Mouse (Mus musculus) T-helper 17 cell (primary cell): ENCODE data around the gene Sipa1l3.

Experiments used
- in situ Hi-C, 2 experiments: fragments of 300-600 bp; cut with MboI, MseI; formaldehyde crosslinking; loops; 1 replicate in 1 of 2; 2 replicates in 1 of 2; pipeline ENCODE4 v1.15.1; 2025; ENCODE audit warnings: high pct_unique_total_duplicates in 2 of 2

The Sipa1l3 gene

DNA sequence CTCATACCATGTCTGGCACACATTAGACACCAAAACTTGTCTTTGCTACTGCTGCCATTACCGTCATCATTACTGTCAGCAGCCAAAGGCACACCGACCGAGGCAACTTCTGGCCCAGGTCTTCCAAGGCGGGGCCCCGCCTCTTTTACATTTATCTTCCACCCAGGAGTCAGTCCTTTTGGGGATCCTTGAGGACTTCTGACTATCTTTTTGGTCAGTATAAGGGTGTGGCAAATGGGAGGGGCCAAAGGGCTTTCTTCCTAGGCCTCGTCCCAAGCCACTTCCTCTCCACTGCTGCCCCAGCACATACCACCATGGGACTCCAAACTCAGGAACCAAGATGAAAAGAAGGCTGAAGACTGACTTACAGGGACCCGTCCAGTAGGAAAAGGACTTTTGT is 9.9 kb downstream of the Sipa1l3 start:
- in situ Hi-C loops = no loop called here

- in situ Hi-C loops = no loop called here
Observed at GRCm38 (mm10) chr7:29505337-29506318, 12.8 kb downstream of the Sipa1l3 start.

GRCm38 (mm10) chr7:29504683-29505290 is 13.7 kb downstream of the Sipa1l3 start:
- in situ Hi-C loops = no loop called here

- in situ Hi-C loops = no loop called here
Observed at GRCm38 (mm10) chr7:29503616-29504015, 14.8 kb downstream of the Sipa1l3 start.

GRCm38 (mm10) chr7:29501214-29501613 is 17.2 kb downstream of the Sipa1l3 start:
- in situ Hi-C loops = no loop called here

GRCm38 (mm10) chr7:29499071-29499470 is 19.4 kb downstream of the Sipa1l3 start:
- in situ Hi-C loops = no loop called here

GRCm38 (mm10) chr7:29496953-29497590 is 21.4 kb downstream of the Sipa1l3 start:
- in situ Hi-C loops = no loop called here

- in situ Hi-C loops = no loop called here
Observed at GRCm38 (mm10) chr7:29496332-29496731, 22.1 kb downstream of the Sipa1l3 start.

GRCm38 (mm10) chr7:29495880-29496279 is 22.6 kb downstream of the Sipa1l3 start:
- in situ Hi-C loops = no loop called here

- in situ Hi-C loops = no loop called here
Observed at GRCm38 (mm10) chr7:29494854-29495253, 23.6 kb downstream of the Sipa1l3 start.

DNA sequence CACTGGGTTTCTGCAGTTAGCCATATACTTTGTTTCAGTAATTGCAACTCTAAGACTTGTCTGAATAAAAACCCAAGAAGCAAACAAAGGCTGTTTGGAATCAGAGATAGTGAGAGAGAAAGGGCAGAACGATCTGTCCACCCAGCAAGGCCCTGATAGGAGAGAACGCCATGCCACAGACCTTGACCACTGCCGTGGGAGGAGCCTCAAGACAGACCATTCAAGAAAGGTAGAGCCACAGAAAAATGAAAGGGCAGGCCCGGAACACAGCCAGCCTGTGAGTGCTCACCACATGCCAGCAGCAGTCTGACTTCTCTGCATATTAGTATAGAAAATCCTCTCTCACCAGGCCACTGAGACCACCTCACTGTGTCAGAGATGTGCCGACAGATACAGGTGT is 24.4 kb downstream of the Sipa1l3 start:
- in situ Hi-C loops = no loop called here

GRCm38 (mm10) chr7:29492992-29493391 is 25.4 kb downstream of the Sipa1l3 start:
- in situ Hi-C loops = no loop called here

DNA sequence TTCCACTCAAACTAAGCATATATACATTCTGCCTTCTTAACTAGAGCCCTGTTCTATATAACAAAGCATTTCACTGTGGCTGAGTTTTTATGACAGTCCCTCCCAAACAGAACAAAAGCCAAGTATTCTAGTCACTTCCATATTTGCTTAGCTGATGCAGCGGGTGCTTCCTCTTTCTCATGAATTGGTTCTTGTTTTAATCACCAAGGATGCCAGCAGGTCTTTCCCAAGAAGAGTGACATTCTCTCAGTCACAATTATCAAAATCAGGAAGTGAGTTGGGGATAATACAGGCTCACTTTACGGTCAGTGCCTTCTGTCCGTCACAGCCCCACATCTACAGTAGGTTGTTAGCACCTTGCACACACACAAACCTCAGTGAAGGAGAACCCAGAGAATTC is 26.6 kb downstream of the Sipa1l3 start:
- in situ Hi-C loops = no loop called here

GRCm38 (mm10) chr7:29491471-29491755 is 27.0 kb downstream of the Sipa1l3 start:
- in situ Hi-C loops = no loop called here

DNA sequence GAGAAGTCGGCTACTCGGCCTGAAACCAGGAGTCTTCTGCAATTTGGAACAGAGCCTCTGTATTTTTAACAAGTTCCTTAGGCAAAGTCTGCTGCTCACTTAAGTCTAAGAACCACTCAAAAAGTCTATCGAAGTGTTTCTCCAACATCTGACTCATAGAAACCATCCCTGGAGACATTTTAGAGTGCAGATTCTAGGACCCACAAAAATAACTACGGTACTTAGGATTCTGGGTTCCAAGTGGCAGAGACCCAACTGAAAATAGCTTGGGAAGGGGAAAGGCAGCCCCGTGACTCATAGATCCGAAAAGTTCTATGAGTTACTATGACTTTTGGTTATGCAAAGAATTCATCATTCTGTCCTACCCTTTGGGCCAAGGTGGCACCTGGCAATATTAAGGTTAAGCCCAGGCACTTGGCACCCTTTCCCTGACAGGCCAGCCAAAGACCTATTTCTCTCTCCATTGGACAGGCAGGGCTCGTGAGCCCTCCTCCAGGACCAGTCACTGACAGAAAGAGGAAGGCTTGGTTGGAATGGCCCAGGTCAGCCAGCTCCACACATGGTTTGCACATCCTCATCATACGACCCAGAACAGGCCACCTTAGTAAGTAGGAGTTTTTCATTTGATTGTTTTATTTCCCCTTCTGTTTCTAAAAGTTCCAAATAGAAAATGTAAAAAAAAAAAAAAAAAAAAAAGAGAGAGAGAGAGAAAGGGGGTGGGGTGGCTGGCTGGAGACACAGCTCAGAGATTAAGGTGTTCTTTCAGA is 27.6 kb downstream of the Sipa1l3 start:
- in situ Hi-C loops = no loop called here

GRCm38 (mm10) chr7:29489851-29490250 is 28.6 kb downstream of the Sipa1l3 start:
- in situ Hi-C loops = loop anchor here in 1 of 2 experiments (5.0 kb wide), 1 partner anchor 68 kb away; no protein-coding TSS in a partner anchor

DNA sequence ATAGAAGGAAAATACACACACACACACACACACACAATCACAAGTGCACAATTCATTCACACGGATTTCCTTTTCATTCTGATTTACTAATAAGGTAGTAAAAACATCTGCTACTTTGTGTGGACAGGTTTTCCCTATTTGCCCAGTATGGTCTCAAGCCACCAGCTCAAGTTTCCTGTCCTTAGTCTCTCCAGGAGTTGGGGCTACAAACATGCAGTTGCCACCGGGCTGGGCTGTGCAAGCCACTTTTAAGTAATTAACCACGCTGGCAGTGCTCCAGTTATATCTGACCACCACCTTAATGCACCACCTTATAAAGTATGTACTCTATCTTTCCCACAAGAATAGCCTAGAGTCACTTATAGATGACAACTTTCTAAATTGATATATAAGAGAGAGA is 29.1 kb downstream of the Sipa1l3 start:
- in situ Hi-C loops = loop anchor here in 1 of 2 experiments (5.0 kb wide), 1 partner anchor 67 kb away; no protein-coding TSS in a partner anchor

DNA sequence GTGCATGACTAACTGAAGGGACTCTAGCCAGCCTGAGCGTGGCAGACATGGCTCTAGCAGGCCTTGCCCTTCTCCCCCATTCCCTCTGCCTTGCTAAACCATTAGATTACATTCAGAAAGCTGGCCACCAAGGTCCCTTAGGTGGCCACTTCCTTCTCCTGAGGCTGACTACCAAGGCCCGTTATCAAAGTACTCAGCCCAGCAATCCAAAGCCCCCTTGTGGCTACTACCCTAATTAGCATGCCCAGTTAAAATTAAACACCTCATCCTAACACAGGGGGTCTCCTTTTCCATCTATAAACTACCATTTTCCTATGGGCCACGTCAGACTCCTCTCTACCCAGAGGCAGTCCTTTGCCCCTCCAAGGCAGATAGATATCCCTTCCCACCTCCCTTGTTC is 31.7 kb downstream of the Sipa1l3 start:
- in situ Hi-C loops = loop anchor here in 1 of 2 experiments (5.0 kb wide), 1 partner anchor 64 kb away; no protein-coding TSS in a partner anchor

GRCm38 (mm10) chr7:29485721-29486120 is 32.7 kb downstream of the Sipa1l3 start:
- in situ Hi-C loops = loop anchor here in 1 of 2 experiments (5.0 kb wide), 1 partner anchor 63 kb away; no protein-coding TSS in a partner anchor

DNA sequence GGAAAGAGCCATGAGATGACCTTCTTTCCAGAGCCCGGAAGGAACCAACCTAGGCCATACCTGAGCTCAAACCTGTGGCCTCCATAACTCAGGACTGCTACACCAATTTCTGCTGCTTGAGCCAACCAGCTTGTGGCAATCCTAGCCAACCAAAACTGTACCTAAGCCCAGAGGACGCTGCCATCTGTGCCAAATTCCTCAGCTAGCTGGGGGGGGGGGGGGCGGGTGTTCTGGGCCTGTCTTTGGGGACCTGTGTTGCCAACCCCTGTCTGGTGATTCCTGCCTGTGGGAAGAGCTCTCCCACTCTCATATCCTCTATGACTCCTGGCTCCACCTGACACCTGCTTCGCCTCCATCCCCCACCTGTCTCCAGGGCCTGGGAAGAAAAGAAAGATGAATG is 34.9 kb downstream of the Sipa1l3 start:
- in situ Hi-C loops = no loop called here

DNA sequence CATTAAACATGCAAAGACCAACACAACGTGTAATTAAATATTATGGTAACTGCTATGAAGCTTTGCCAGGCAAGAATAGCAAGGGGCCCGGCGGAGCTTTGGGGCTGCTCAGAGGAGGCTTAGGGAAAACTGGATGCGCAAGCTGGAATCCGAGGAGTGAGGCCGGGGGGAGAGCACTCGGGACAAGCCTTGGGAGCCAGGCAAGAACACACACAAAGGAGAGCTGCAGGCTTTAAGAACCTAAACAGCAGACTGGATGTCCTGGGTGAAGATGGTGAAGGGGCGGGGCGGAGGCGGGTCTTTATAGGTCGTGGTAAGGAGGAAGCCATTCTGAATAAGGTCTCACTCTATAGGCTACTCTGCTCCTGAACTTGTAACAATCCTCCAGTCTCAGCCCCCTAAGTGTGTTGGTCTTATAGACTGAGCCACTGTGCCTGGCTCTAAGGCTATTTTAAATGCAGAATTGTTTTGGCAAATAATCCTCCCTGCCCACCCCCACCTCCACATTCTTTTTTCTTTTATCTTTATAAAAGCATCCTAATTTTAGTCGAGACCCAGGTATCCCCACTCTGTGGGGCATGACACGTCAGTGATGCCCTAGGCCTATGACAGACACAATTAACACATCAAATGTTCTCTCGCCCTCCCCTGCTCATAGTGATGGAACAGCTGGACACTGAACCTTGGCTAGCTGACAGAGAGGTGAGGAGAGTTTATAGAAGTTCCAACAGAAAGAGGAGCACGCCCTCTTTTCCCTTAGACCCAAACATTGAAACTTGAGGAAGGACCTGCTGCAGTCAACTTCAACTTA is 36.9 kb downstream of the Sipa1l3 start:
- in situ Hi-C loops = no loop called here
